Mouse (Mus musculus): ENCODE measurements around the gene Cfap99.

Gene Cfap99

DNA sequence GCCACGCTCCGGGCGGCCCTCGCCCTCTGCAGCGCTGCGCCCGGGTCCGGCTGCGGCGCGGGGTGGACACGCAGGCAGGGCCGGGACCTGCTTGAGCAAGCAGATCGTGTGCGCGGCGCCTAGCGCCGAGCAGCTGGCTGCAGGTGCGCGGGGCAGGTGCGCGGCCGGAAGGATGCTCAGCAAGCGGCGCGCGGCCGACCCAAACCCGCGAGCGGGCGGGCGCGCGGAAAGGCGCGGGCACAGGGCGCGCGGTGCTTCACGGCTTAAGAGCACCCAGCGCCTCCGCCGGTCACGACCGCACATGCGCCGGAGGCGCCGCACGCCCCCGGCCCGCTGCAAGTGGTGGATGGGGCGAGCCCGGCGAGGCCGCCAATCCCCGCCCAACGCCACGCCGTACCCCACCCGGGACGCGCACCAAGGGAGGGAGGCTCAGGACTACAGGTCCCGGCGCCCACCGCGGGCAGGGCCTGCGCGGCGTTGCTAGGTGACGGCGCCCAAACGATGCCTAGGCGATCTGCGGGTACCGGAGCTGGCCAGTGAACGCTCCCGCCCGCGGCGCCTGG is at the start of gene Cfap99, which contains the start of gene Zfyve28:
Gene Cfap99 (plus strand): TSS at position 447 of the 563 bp plus-strand sequence.
Gene Zfyve28 (minus strand): TSS at position 296 of the 563 bp plus-strand sequence.
- DNase-seq (ENCODE audit: low spot score in 2 of 2): peak; percentile 95 to 97

GRCm38 (mm10) chr5:34242224-34242963 is 46.0 kb upstream of the Cfap99 start:
- peak; percentile 81 to 91 for DNase-seq (ENCODE audit: low spot score in 2 of 2)

GRCm38 (mm10) chr5:34243062-34243461 is 45.3 kb upstream of the Cfap99 start:
- no peak for DNase-seq (ENCODE audit: low spot score in 2 of 2)

GRCm38 (mm10) chr5:34246443-34246842 is 42.0 kb upstream of the Cfap99 start:
- no peak for DNase-seq (ENCODE audit: low spot score in 2 of 2)

DNA sequence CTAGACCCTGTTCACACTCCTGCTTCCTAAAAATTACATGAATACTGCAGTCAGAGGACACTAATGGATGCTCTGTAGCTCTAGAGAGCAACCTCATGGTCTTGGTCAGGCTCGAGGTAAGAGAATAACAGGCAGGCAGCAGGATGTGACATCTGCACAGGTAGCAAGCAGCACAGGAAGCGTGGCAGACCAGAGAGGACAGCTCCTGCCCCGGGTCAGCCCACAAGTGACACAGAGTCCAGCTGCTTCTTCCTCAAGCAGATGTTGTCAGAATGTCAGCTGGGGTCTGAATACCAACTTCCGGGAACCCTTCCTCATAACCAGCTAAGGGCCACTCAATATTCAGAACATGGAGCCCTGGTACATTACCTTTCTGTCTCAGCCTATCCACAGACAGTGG is 39.3 kb upstream of the Cfap99 start:
- DNase-seq (ENCODE audit: low spot score in 2 of 2): no peak

GRCm38 (mm10) chr5:34250090-34250489 is 38.3 kb upstream of the Cfap99 start:
- no peak for DNase-seq (ENCODE audit: low spot score in 2 of 2)

DNA sequence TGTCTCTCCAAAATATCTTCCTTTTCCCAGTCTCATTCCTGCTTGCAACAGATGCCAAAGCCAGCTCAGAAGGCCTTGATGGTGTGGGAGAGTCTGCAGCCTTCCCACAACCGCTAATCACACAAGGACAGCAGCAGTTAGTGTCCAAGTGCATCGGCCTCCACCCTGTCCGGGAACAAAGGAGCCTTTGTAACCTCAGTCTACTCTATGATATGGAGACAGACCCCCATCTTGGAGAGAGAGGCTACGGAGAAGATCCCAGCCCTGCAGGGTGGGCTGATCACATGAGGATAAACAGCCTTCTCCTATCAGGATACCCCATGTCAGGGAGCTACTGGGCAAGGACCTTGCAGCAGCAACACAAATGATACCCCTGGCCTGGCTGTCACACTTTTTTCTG is 36.6 kb upstream of the Cfap99 start:
- no peak for DNase-seq (ENCODE audit: low spot score in 2 of 2)

DNA sequence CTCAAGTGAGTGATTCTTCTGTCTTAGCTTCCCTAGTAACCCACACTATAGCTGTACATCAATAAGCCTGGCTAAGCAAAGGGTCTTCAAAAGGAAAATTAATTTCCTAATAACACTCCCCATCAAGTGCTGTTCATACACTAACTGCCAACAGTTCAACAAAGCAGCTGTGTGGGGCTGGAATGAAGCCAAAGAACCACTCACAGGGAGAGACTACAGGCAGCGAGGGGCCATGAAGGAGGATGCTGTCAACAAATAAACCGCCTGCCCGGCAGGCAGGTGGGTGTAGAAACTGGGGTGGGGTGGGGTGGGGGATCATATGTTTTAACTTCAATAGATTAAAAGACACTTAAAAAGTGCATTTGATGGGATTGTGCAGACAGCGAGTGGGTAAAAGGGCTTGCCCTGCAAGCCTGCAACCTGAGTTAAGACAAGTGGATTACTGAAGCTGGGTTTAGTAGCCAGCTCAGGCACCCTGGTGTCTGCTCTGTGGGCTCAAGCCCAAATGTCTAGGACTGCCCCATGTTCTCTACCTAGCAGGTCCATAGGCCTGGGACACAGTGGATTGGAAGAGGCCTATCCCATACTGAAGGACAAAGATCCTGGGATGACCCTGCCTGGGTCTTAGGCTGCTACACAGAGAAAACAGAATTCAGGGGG is 36.0 kb upstream of the Cfap99 start:
- DNase-seq (ENCODE audit: low spot score in 2 of 2): no peak

GRCm38 (mm10) chr5:34252967-34253519 is 35.4 kb upstream of the Cfap99 start:
- no peak for DNase-seq (ENCODE audit: low spot score in 2 of 2)

GRCm38 (mm10) chr5:34254309-34254708 is 34.1 kb upstream of the Cfap99 start:
- DNase-seq (ENCODE audit: low spot score in 2 of 2): no peak

- no peak for DNase-seq (ENCODE audit: low spot score in 2 of 2)
Measured at GRCm38 (mm10) chr5:34255189-34255588, 33.2 kb upstream of the Cfap99 start.

DNA sequence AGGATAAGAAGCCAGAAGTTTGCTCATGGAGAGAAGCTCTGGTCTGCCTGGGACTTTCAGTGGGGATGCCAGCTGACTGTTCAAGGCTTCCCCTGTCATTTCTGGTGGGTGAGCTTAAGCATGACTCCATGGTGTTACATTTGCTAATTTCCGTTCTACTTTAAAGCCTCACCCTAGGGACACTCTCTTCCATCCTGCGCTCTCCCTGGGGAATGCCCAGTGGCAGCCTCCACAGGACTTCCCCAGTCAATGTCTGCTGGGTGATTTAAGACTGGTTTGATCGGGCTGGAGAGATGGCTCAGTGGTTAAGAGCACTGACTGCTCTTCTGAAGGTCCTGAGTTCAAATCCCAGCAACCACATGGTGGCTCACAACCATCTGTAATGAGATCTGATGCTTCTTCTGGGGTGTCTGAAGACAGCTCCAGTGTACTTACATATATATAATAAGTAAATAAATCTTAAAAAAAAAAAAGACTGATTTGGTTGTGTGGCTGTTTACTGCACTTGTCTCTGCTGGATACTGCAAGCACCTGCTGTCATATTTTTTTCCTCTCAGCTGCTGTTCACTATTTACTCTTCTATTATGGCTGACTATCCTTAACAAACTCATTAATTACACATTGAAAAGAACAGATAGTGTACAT is 29.1 kb upstream of the Cfap99 start:
- no peak for DNase-seq (ENCODE audit: low spot score in 2 of 2)

DNA sequence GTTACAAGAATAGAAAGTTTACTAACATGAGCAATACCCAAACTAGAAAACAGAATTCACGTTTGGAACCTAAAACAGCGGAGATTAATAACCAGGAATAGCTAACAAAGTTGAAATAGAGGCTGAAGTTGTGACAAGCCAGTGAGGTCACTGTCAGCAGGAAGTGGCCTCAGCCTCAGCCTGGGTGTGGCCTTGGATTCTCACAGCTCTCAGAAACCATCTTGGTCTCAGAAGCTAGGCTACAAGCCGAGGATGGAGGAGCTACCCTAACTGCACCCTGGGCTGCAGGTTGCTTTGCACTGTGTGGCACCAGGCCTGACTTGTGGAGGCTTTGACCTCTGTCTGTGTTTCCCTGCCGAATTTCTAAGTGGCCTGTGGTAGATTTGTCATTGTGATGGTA is 22.3 kb upstream of the Cfap99 start:
- no peak for DNase-seq (ENCODE audit: low spot score in 2 of 2)

DNA sequence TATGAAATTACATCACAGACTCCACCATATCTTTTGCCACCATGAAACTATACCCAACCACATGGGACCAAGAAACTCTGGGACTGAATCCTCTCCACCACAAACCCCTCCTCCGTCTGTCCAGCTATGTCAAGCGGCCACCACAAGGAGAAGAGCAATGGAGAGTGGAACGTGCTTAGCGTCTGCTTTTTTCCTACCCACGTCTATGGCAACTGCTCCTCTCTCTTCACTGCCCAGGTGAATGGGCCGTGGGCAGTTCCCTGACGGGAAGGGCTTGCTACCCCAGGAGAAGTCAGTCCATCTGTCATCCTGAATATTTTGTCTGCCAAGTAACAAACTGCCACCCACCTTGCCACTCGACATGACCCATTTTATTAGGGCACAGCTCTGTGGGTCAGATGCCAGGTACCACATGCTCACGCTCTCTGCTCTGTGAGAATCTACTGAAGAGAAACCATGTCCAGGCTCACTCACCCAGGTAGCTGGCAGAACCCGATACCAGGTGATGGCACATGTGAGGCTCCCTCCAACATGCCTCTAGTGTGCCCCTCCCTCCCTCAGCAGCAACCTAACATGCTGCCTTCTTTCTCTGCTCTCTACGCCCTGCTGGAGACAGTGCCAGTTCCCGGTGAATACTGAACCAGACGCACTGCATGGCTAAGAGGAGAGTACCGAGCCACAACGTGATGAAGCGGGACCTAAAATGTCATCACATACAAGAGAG is 19.0 kb upstream of the Cfap99 start:
- no peak for DNase-seq (ENCODE audit: low spot score in 2 of 2)

- DNase-seq (ENCODE audit: low spot score in 2 of 2): no peak
Measured at GRCm38 (mm10) chr5:34269921-34270465, 18.4 kb upstream of the Cfap99 start.

GRCm38 (mm10) chr5:34271743-34272142 is 16.7 kb upstream of the Cfap99 start:
- DNase-seq (ENCODE audit: low spot score in 2 of 2): no peak

DNA sequence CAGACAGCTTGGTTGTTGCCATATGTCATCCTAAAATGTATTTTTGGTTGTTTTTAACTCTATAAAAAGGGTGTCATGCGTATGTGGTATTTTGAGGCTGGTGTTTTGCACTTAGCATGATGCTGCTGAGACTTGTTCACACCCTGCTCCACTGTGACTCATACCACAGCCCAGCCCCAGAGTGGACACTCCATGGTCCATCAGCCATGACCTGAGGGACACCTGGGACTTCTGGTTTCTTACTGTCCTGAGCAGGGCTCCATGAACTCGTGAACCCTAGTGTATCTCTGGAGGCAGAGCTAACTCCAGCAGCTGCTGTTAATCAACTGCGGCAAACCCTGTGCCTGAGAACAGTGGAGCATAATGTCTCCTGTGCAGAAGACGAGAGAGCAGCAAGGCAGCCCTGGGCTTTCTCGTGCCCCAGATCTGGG is 15.1 kb upstream of the Cfap99 start:
- DNase-seq (ENCODE audit: low spot score in 2 of 2): peak in 1 of 2 experiments; percentile 45

- DNase-seq (ENCODE audit: low spot score in 2 of 2): peak in 1 of 2 experiments; percentile 44
Measured at GRCm38 (mm10) chr5:34274268-34274667, 14.1 kb upstream of the Cfap99 start.

GRCm38 (mm10) chr5:34274676-34275293 is 13.6 kb upstream of the Cfap99 start:
- no peak for DNase-seq (ENCODE audit: low spot score in 2 of 2)

DNA sequence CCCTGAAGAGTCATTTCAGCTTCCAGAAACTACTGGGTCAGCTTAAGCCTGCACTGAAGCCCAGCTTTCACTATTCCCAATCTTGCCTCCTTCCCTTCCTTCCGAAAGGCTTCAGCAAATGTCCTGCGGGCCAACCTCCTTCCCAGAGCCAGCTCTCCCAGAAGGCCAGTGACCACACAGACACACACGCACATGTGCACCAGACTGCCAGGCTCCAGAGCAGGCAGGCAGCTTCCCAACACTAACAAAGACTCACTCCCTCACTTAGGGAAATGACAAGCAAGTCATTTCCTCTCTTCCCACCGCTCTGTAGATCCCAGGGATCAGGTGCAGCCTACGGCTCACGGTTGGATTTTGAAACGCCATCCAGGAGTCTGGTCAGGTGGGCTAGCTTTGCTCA is 12.2 kb upstream of the Cfap99 start:
- no peak for DNase-seq (ENCODE audit: low spot score in 2 of 2)

DNA sequence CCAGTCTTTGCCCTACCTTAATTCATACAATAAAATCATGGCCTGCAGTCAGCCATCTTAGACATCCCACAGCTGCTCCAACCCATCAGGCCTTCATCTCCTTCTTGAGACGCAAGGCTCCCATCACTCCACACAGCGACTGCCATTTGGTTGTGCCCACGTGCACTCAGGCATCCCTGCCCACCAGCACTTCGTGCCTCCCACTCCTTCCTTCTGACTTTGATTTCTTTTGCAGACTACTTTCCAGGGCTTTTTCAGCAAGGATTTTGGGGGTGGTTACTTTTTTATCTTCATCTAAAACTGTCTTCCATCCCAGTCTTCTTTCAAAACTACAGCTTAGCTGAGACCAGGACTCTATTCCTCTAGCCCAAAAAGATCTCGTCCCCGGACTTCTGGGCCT is 11.7 kb upstream of the Cfap99 start:
- peak; percentile 70 to 84 for DNase-seq (ENCODE audit: low spot score in 2 of 2)
